Mouse (Mus musculus): ENCODE data around the gene Notch3. TPM values are rescaled to one million over a fixed set of nuclear protein-coding genes. Genes with fewer than 3 reads are reported as not detected.

Notch3 gene
- total RNA-seq, 1 experiment, result 37.4 TPM

DNA sequence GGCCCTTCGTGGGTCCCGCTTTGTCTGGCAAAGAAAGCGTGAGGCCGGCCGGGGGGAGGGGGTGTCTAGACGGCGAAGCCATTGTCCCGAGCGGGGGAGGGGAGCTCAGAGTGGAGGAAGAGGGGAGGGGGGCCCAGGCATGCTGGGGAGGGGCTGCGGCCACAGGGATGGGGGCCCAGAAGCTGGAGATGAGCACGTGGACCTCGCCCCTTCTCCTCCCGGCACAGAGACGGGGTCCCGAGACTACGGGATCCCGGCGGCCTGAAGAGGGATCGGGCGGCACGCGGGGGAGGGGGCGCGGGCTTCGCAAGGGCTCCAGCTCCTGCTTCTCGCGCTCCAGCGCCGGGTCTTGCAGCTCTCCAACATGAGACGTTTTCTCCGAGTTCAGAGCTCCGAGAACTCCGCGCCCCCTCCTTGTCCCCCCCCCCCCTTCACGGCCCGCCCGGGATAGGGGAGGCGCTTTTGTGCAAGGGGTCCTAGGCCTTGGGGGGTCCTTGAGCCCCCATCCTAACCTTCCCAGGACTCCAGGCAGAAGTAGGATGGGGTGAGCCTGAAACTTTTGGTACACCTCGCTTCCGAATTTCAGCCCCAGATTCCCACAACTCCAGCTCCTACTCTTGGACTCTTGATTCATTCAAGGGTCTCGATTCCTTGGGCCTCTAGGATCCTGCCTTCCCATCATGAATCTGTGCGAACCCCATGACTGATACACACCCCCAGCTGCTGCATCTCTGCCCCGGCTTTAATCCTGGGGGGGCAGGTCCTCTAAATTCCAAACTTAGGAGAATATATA, 653 bp downstream of the Notch3 start:
- Histone ChIP-seq H3K4me1 (ENCODE audit: control insufficient read depth in 2 of 2, insufficient read depth in 2 of 2, low read length in 2 of 2, poor library complexity in 1 of 2) (peaks cover 16 to 30% of the 10 kb centered on the region in 2 experiments), H3K9me3 (ENCODE audit: control insufficient read depth, insufficient read depth, low read depth, low read length) (no peaks in the 10 kb centered on the region)

GRCm38 (mm10) chr17:32165266-32165802, 1.3 kb downstream of the Notch3 start:
- Histone ChIP-seq H3K4me1 (ENCODE audit: control insufficient read depth in 2 of 2, insufficient read depth in 2 of 2, low read length in 2 of 2, poor library complexity in 1 of 2) (peaks cover 16 to 33% of the 10 kb centered on the region in 2 experiments), H3K9me3 (ENCODE audit: control insufficient read depth, insufficient read depth, low read depth, low read length) (no peaks in the 10 kb centered on the region), H3K36me3 (ENCODE audit: control insufficient read depth, insufficient read depth, low read length, poor library complexity, severe bottlenecking) (peaks cover 4% of the 10 kb centered on the region; the same call in 1 of the 2 replicates), H3K4me3 (ENCODE audit: insufficient read depth in 1 of 2, low read depth in 1 of 2, low read length in 2 of 2, poor library complexity in 1 of 2, severe bottlenecking in 1 of 2) (peak overlapping the region; percentile 85 to 98), H3K9ac (ENCODE audit: insufficient read depth, low read depth, low read length, poor library complexity, severe bottlenecking) (peak overlapping the region; percentile 93), H3K27ac (ENCODE audit: insufficient read depth, low read depth, low read length, poor library complexity, severe bottlenecking) (peak overlapping the region; percentile 65)
- in situ Hi-C loops (cut with MboI; ENCODE audit: low sequenced_read_pairs in 2 of 2, unreplicated experiment in 2 of 2), result no loop called here
- TF ChIP-seq ZC3H11A (IDR thresholded peaks at IDR 0.05; ENCODE audit: borderline replicate concordance, low read depth, low read length) (no peak), HCFC1 (IDR thresholded peaks at IDR 0.05; ENCODE audit: borderline replicate concordance, insufficient read depth, low read length) (no peak), CHD2 (IDR thresholded peaks at IDR 0.05; ENCODE audit: low read depth, low read length) (no peak)
- no peak for DNase-seq (ENCODE audit: low read depth, low spot score)

More for the DNA sequence above, 653 bp downstream of the Notch3 start:
- in situ Hi-C loops (cut with MboI; ENCODE audit: low sequenced_read_pairs in 2 of 2, unreplicated experiment in 2 of 2), result no loop called here
- Histone ChIP-seq H3K36me3 (ENCODE audit: control insufficient read depth, insufficient read depth, low read length, poor library complexity, severe bottlenecking) (peaks cover 4% of the 10 kb centered on the region; the same call in 1 of the 2 replicates), H3K4me3 (ENCODE audit: insufficient read depth in 1 of 2, low read depth in 1 of 2, low read length in 2 of 2, poor library complexity in 1 of 2, severe bottlenecking in 1 of 2) (peak overlapping the region; percentile 85 to 98), H3K9ac (ENCODE audit: insufficient read depth, low read depth, low read length, poor library complexity, severe bottlenecking) (peak overlapping the region; percentile 93), H3K27ac (ENCODE audit: insufficient read depth, low read depth, low read length, poor library complexity, severe bottlenecking) (peak overlapping the region; percentile 65)
- TF ChIP-seq HCFC1 (IDR thresholded peaks at IDR 0.05; ENCODE audit: borderline replicate concordance, insufficient read depth, low read length), result 0 out of 2 replicates have a peak, but pooled peaks have one; percentile 7
- TF ChIP-seq CHD2 (IDR thresholded peaks at IDR 0.05; ENCODE audit: low read depth, low read length), result no peak
- DNase-seq (ENCODE audit: low read depth, low spot score), result peak; percentile 51

GRCm38 (mm10) chr17:32164780-32165179, 1.9 kb downstream of the Notch3 start:
- Histone ChIP-seq H3K4me3 (ENCODE audit: insufficient read depth in 1 of 2, low read depth in 1 of 2, low read length in 2 of 2, poor library complexity in 1 of 2, severe bottlenecking in 1 of 2) (no peak overlapping the region), H3K4me1 (ENCODE audit: control insufficient read depth in 2 of 2, insufficient read depth in 2 of 2, low read length in 2 of 2, poor library complexity in 1 of 2) (peaks cover 16 to 33% of the 10 kb centered on the region in 2 experiments), H3K9me3 (ENCODE audit: control insufficient read depth, insufficient read depth, low read depth, low read length) (no peaks in the 10 kb centered on the region), H3K36me3 (ENCODE audit: control insufficient read depth, insufficient read depth, low read length, poor library complexity, severe bottlenecking) (peaks cover 4% of the 10 kb centered on the region; the same call in 1 of the 2 replicates), H3K9ac (ENCODE audit: insufficient read depth, low read depth, low read length, poor library complexity, severe bottlenecking) (no peak overlapping the region), H3K27ac (ENCODE audit: insufficient read depth, low read depth, low read length, poor library complexity, severe bottlenecking) (no peak overlapping the region)
- in situ Hi-C loops (cut with MboI; ENCODE audit: low sequenced_read_pairs in 2 of 2, unreplicated experiment in 2 of 2), result no loop called here
- no peak for DNase-seq (ENCODE audit: low read depth, low spot score)
- TF ChIP-seq MAFK (IDR thresholded peaks at IDR 0.05; ENCODE audit: insufficient read depth, low read depth, low read length) (no peak), ZC3H11A (IDR thresholded peaks at IDR 0.05; ENCODE audit: borderline replicate concordance, low read depth, low read length) (no peak), CHD2 (IDR thresholded peaks at IDR 0.05; ENCODE audit: low read depth, low read length) (no peak), ZNF384 (IDR thresholded peaks at IDR 0.05; ENCODE audit: low read depth, low read length) (0 out of 2 replicates have a peak, but pooled peaks have one; percentile 58), HCFC1 (IDR thresholded peaks at IDR 0.05; ENCODE audit: borderline replicate concordance, insufficient read depth, low read length) (no peak)

DNA sequence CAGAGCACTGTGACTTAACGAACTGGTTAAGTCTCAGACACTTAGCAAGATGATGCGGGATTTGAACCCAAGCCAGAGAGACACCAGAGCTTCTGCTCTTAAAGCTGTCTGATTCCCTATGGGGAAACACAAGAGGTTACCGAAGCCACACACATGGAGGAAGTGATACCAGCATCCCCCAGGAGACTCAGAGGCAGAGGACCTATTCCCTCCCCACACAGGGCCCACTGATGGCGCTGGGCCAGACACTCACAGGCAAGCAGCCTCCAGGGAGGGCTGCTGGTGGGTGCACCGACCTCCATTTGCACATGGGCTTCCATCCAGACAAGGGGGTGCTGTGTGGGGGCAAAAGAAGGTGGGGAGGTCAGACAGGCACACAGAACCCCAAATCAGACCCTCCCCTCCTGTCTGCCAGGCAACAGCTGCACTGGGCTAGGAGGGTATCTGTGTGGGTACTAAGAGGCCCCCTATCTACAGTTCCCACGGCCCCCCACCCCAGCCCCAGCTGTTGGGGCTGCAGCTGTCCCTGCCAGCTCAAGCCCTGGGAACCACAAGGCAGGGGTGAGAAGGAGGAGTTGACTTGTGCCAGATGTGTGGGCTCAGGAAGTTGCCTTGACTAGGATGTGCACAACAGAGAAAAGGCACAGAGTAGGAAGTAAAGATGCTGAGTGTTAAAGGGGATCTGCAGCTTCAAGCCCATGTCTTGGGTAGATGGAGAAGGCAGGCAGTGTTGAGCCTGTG, 2.6 kb downstream of the Notch3 start:
- Histone ChIP-seq H3K4me1 (ENCODE audit: control insufficient read depth in 2 of 2, insufficient read depth in 2 of 2, low read length in 2 of 2, poor library complexity in 1 of 2) (peaks cover 16 to 33% of the 10 kb centered on the region in 2 experiments), H3K36me3 (ENCODE audit: control insufficient read depth, insufficient read depth, low read length, poor library complexity, severe bottlenecking) (peaks cover 4% of the 10 kb centered on the region; the same call in 1 of the 2 replicates), H3K9ac (ENCODE audit: insufficient read depth, low read depth, low read length, poor library complexity, severe bottlenecking) (no peak overlapping the region), H3K27ac (ENCODE audit: insufficient read depth, low read depth, low read length, poor library complexity, severe bottlenecking) (no peak overlapping the region), H3K9me3 (ENCODE audit: control insufficient read depth, insufficient read depth, low read depth, low read length) (no peaks in the 10 kb centered on the region), H3K4me3 (ENCODE audit: insufficient read depth in 1 of 2, low read depth in 1 of 2, low read length in 2 of 2, poor library complexity in 1 of 2, severe bottlenecking in 1 of 2) (no peak overlapping the region)
- DNase-seq (ENCODE audit: low read depth, low spot score), result no peak
- in situ Hi-C loops (cut with MboI; ENCODE audit: low sequenced_read_pairs in 2 of 2, unreplicated experiment in 2 of 2), result no loop called here
- TF ChIP-seq ZC3H11A (IDR thresholded peaks at IDR 0.05; ENCODE audit: borderline replicate concordance, low read depth, low read length) (no peak), MAFK (IDR thresholded peaks at IDR 0.05; ENCODE audit: insufficient read depth, low read depth, low read length) (no peak), CHD2 (IDR thresholded peaks at IDR 0.05; ENCODE audit: low read depth, low read length) (no peak)

Data from ES-E14 (cell line).